Mouse (Mus musculus) MEL (cell line): ENCODE measurements around the gene Axdnd1.

Experiments
- CTCF ChIP-seq, 3 experiments: IDR thresholded peaks in 2 of 3; conservative IDR thresholded peaks in 1 of 3; 2 replicates each; pipeline ENCODE4 v1.5.1; 2011 to 2012; ENCODE audit warnings: low read length in 3 of 3, low read depth in 2 of 3, mild to moderate bottlenecking in 2 of 3, improper control_type of control experiment in 1 of 3, inconsistent platforms in 1 of 3, mixed read lengths in 1 of 3, moderate library complexity in 1 of 3; ENCODE audit not compliant: control insufficient read depth in 1 of 3, insufficient read depth in 1 of 3, poor library complexity in 1 of 3, severe bottlenecking in 1 of 3
- ELF1 ChIP-seq: IDR thresholded peaks from 2 replicates; pipeline ENCODE4 v1.6.1; 2014; ENCODE audit warnings: low read depth, mild to moderate bottlenecking, inconsistent platforms, low read length, improper control_type of control experiment, moderate library complexity
- ETS1 ChIP-seq: IDR thresholded peaks from 2 replicates; pipeline ENCODE4 v1.6.1; 2012; ENCODE audit warnings: low read depth, mild to moderate bottlenecking, inconsistent platforms, low read length, improper control_type of control experiment, moderate library complexity
- MAX ChIP-seq: IDR thresholded peaks from 2 replicates; pipeline ENCODE4 v1.6.1; 2011; ENCODE audit warnings: low read length, improper control_type of control experiment
- MYC ChIP-seq: IDR thresholded peaks from 2 replicates; pipeline ENCODE4 v1.6.1; 2011; ENCODE audit warnings: low read depth, mild to moderate bottlenecking, low read length, improper control_type of control experiment, moderate library complexity
- POLR2AphosphoS5 ChIP-seq: IDR thresholded peaks from 2 replicates; pipeline ENCODE4 v1.6.1; 2012; ENCODE audit warnings: low read depth, borderline replicate concordance, mild to moderate bottlenecking, inconsistent platforms, low read length, moderate library complexity, mixed read lengths
- RAD21 ChIP-seq: IDR thresholded peaks from 2 replicates; pipeline ENCODE4 v1.6.1; 2011; ENCODE audit warnings: mild to moderate bottlenecking, low read depth, low read length, improper control_type of control experiment

DNA sequence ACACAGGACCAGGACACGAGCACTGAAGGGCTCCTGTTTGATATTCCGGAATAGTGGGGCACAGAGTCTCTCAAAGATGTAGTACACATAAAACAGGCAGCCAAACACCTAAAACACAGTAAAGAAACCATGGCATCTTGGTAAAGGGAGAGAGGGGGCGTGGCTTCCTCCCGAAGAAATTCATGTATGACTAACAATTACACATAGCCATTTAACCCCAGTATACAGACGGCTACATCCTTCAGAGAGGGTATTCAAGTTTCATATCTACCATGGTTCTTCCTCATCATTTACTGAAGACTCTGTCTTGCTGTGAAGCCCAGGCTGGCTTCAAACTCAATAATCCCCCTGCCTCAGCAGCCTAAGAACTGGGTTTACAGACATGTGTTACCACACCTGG lies 16.8 kb upstream of the Axdnd1 start:
- TF ChIP-seq CTCF (IDR thresholded peaks at IDR 0.05 in 2 of 3, conservative IDR thresholded peaks at IDR 0.05 in 1 of 3; ENCODE audit: control insufficient read depth in 1 of 3, insufficient read depth in 1 of 3, low read depth in 2 of 3, low read length in 3 of 3, poor library complexity in 1 of 3, severe bottlenecking in 1 of 3), result no peak
- no peak for TF ChIP-seq POLR2AphosphoS5
- no peak for TF ChIP-seq ELF1
- no peak for TF ChIP-seq RAD21
- no peak for TF ChIP-seq ETS1
- no peak for TF ChIP-seq MYC
- no peak for TF ChIP-seq MAX
